Mouse (Mus musculus) forebrain, postnatal 0 days (tissue): ENCODE results near the gene Prpf6. TPM values are rescaled to one million over a fixed set of nuclear protein-coding genes. Genes with fewer than 3 reads are reported as not detected.

Experiments used
- ATAC-seq: fragments of 200-750 bp; cut with Nextera tagmentation; 2 replicates; pipeline ENCODE4 v1.8.0; 2017; ENCODE audit warnings: mild to moderate bottlenecking, moderate library complexity
- DNase-seq: peaks from one replicate; pipeline ENCODE4 v3.0.0-alpha.2; 2015
- H3K27ac ChIP-seq: fragments of 300-500 bp; sonication (generic); 2 replicates; pipeline ENCODE4 v1.5.1; 2014; ENCODE audit warnings: low read depth, mild to moderate bottlenecking, antibody characterized with exemption, low read length, moderate library complexity, mixed read lengths
- H3K27me3 ChIP-seq: fragments of 300-500 bp; sonication (generic); 2 replicates; pipeline ENCODE4 v1.6.1; 2014; ENCODE audit warnings: mild to moderate bottlenecking, low read length, mixed read lengths; ENCODE audit not compliant: insufficient read depth
- H3K36me3 ChIP-seq: fragments of 300-500 bp; sonication (generic); 2 replicates; pipeline ENCODE4 v1.6.1; 2014; ENCODE audit warnings: mild to moderate bottlenecking, moderate library complexity; ENCODE audit not compliant: insufficient read depth
- H3K4me1 ChIP-seq: fragments of 300-500 bp; sonication (generic); 2 replicates; pipeline ENCODE4 v1.6.1; 2014; ENCODE audit warnings: antibody characterized with exemption; ENCODE audit not compliant: insufficient read depth
- H3K4me2 ChIP-seq: fragments of 300-500 bp; sonication (generic); 2 replicates; pipeline ENCODE4 v1.6.1; 2014; ENCODE audit warnings: low read depth, mild to moderate bottlenecking, moderate library complexity
- H3K4me3 ChIP-seq: fragments of 300-500 bp; sonication (generic); 2 replicates; pipeline ENCODE4 v1.5.1; 2014; ENCODE audit warnings: low read depth, low read length, mixed read lengths
- H3K9ac ChIP-seq: fragments of 300-500 bp; sonication (generic); 2 replicates; pipeline ENCODE4 v1.6.1; 2014; ENCODE audit warnings: mild to moderate bottlenecking
- H3K9me3 ChIP-seq: fragments of 300-500 bp; sonication (generic); 2 replicates; pipeline ENCODE4 v1.6.1; 2016; ENCODE audit warnings: low read length
- CTCF ChIP-seq: sonication (generic); IDR thresholded peaks from 2 replicates; pipeline ENCODE4 v1.5.1; 2016; ENCODE audit warnings: antibody characterized with exemption, control low read depth, low read depth
- whole genome bisulfite sequencing: fragments of 180-500 bp; shearing (Covaris S2); extraction: QIAGEN DNeasy Blood & Tissue Kit; methylation state at CpG from one replicate; pipeline ENCODE4 v1.1.7; 2014; 5-methylcytosine and 5-hydroxymethylcytosine counted together
- polyA plus RNA-seq: library from polyadenylated mRNA; unstranded; fragments of >200 nt; fragmentation: Nextera tagmentation; extraction: Ambion mirVana; gene quantifications from 2 replicates; pipeline ENCODE4 v1.2.1, GENCODE M21; 2015
- total RNA-seq: library from RNA; depleted of rRNA; stranded (reverse); fragments of >200 nt; gene quantifications from 2 replicates; pipeline ENCODE4 v1.2.3, GENCODE M21; 2014

The Prpf6 gene
- total and polyA plus RNA-seq, 2 experiments from 2014 or later, result 46.5 to 49.6 TPM

- Histone ChIP-seq H3K4me3 (no peak overlapping the region), H3K9ac (no peak overlapping the region), H3K27me3 (peaks cover 62% of the 10 kb centered on the region), H3K9me3 (no peaks in the 10 kb centered on the region), H3K27ac (no peak overlapping the region), H3K36me3 (no peaks in the 10 kb centered on the region), H3K4me2 (no peak overlapping the region), H3K4me1 (0 out of 2 replicates have a peak, but pooled peaks cover 8% of the 10 kb centered on the region)
- no peak for TF ChIP-seq CTCF
- WGBS, result 28% methylated on average over 7 of the region's 7 CpGs
- DNase-seq (no peak), ATAC-seq (no peak)
Observed at GRCm38 (mm10) chr2:181671984-181672383, 80.3 kb downstream of the Prpf6 start.

GRCm38 (mm10) chr2:181673501-181673900 is 81.8 kb downstream of the Prpf6 start:
- no peak for DNase-seq
- no peak for ATAC-seq
- H3K27me3 ChIP-seq, result peaks cover 54% of the 10 kb centered on the region

GRCm38 (mm10) chr2:181674934-181675333 is 83.3 kb downstream of the Prpf6 start:
- no peak for ATAC-seq
- WGBS, result 83% methylated on average over 4 of the region's 4 CpGs

More at GRCm38 (mm10) chr2:181673501-181673900, 81.8 kb downstream of the Prpf6 start:
- Histone ChIP-seq H3K27ac (no peak overlapping the region), H3K9ac (no peak overlapping the region), H3K4me3 (no peak overlapping the region), H3K4me1 (0 out of 2 replicates have a peak, but pooled peaks cover 8% of the 10 kb centered on the region), H3K36me3 (no peaks in the 10 kb centered on the region), H3K4me2 (no peak overlapping the region), H3K9me3 (no peaks in the 10 kb centered on the region)
- 42% methylated on average over 1 of the region's 1 CpGs for WGBS
- TF ChIP-seq CTCF, result no peak

GRCm38 (mm10) chr2:181675454-181675853 is 83.8 kb downstream of the Prpf6 start:
- H3K4me1 ChIP-seq, result 0 out of 2 replicates have a peak, but pooled peaks cover 8% of the 10 kb centered on the region
- no peaks in the 10 kb centered on the region for H3K9me3 ChIP-seq
- no peak overlapping the region for H3K9ac ChIP-seq
- no peak overlapping the region for H3K4me3 ChIP-seq
- no peak for TF ChIP-seq CTCF
- no peaks in the 10 kb centered on the region for H3K36me3 ChIP-seq
- peak overlapping the region; percentile 30 for H3K4me2 ChIP-seq
- peaks cover 35% of the 10 kb centered on the region for H3K27me3 ChIP-seq
- ATAC-seq (peak; percentile 32; the same call in 1 of the 2 replicates), DNase-seq (peak; percentile 59)
- H3K27ac ChIP-seq, result 0 out of 2 replicates have a peak overlapping the region, but pooled peaks have one; percentile 47
- WGBS, result 8% methylated on average over 14 of the region's 14 CpGs

More at GRCm38 (mm10) chr2:181674934-181675333, 83.3 kb downstream of the Prpf6 start:
- no peak for DNase-seq
- Histone ChIP-seq H3K9ac (no peak overlapping the region), H3K36me3 (no peaks in the 10 kb centered on the region), H3K4me2 (no peak overlapping the region), H3K4me3 (no peak overlapping the region), H3K27ac (no peak overlapping the region; the same call in 1 of the 2 replicates), H3K4me1 (0 out of 2 replicates have a peak, but pooled peaks cover 8% of the 10 kb centered on the region), H3K27me3 (peaks cover 40% of the 10 kb centered on the region), H3K9me3 (no peaks in the 10 kb centered on the region)
- TF ChIP-seq CTCF, result no peak

- H3K36me3 ChIP-seq, result no peaks in the 10 kb centered on the region
- H3K9ac ChIP-seq, result no peak overlapping the region
- no peak overlapping the region for H3K4me3 ChIP-seq
- DNase-seq (peak; percentile 72), ATAC-seq (no peak)
- H3K4me2 ChIP-seq, result no peak overlapping the region
- H3K27ac ChIP-seq, result peak overlapping the region; percentile 47
- peaks cover 25% of the 10 kb centered on the region for H3K27me3 ChIP-seq
- no peaks in the 10 kb centered on the region for H3K9me3 ChIP-seq
- WGBS, result 29% methylated on average over 2 of the region's 2 CpGs
- H3K4me1 ChIP-seq, result peaks cover 14% of the 10 kb centered on the region
- peak; percentile 52 for TF ChIP-seq CTCF
Observed at GRCm38 (mm10) chr2:181676424-181676823, 84.8 kb downstream of the Prpf6 start.

- Histone ChIP-seq H3K27ac (no peak overlapping the region), H3K36me3 (no peaks in the 10 kb centered on the region), H3K4me2 (no peak overlapping the region), H3K4me3 (no peak overlapping the region), H3K9me3 (no peaks in the 10 kb centered on the region), H3K4me1 (peaks cover 19% of the 10 kb centered on the region), H3K27me3 (peaks cover 18% of the 10 kb centered on the region), H3K9ac (no peak overlapping the region)
- peak; percentile 38; the same call in 1 of the 2 replicates for TF ChIP-seq CTCF
- ATAC-seq (no peak), DNase-seq (no peak)
- 56% methylated on average over 5 of the region's 5 CpGs for WGBS
Observed at GRCm38 (mm10) chr2:181677096-181677754, 85.6 kb downstream of the Prpf6 start.

- no peak overlapping the region for H3K4me3 ChIP-seq
- H3K9me3 ChIP-seq, result no peaks in the 10 kb centered on the region
- TF ChIP-seq CTCF, result no peak
- H3K27me3 ChIP-seq, result peaks cover 13% of the 10 kb centered on the region
- H3K4me1 ChIP-seq, result peaks cover 21% of the 10 kb centered on the region
- no peaks in the 10 kb centered on the region for H3K36me3 ChIP-seq
- no peak for DNase-seq
- ATAC-seq, result no peak
- H3K4me2 ChIP-seq, result no peak overlapping the region
- H3K9ac ChIP-seq, result no peak overlapping the region
- 66% methylated on average over 3 of the region's 3 CpGs for WGBS
- H3K27ac ChIP-seq, result no peak overlapping the region
Observed at GRCm38 (mm10) chr2:181677755-181678098, 86.1 kb downstream of the Prpf6 start.
